11 mouse cellular contexts compared by ENCODE assay signal in the genomic region with DNA sequence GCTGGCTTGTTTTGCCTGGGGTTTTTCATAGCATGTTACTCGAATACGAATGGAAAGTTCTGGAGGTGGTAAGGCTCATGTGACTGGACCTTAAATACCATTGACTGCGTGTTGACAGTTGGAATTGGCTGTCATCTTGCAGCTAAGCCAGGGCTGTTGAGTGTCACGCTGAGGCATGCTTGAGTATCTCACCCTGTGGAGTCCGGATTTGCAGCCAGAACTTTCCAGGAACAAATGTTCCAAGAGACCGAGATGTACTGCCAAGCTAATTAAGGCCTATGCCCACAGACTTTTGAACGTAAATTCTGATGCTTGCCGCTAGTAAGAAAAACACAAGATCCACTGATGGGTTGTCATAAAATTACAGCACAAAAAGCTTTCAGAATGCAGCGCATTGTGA.
DNase-seq lines count a peak whose midpoint lies in the region; ATAC-seq and TF ChIP-seq lines count a peak whose summit lies in the region.
"Had no signal": no experiment of that assay in that cellular context is flagged by ENCODE, and none has a peak within 500 bp of the region (broad histone marks: within the 10 kb centered on the region; RNA-seq: fewer than 3 reads in every experiment).

No protein-coding gene starts in this region.

- peak overlapping the region; percentile 82 for H3K27ac ChIP-seq in heart, postnatal 0 days (ENCODE audit: low read depth)
- H3K27ac ChIP-seq in left cerebral cortex, adult 2 months: no peak overlapping the region
- no peak overlapping the region for H3K27ac ChIP-seq in liver, embryonic 12.5 days
- H3K27ac ChIP-seq: limb, embryonic 15.5 days had no signal

- no peak overlapping the region for H3K4me3 ChIP-seq in heart, postnatal 0 days (ENCODE audit: low read depth, low read length)
- no peak overlapping the region for H3K4me3 ChIP-seq in left cerebral cortex, adult 2 months
- H3K4me3 ChIP-seq in liver, embryonic 12.5 days: no peak overlapping the region
- H3K4me3 ChIP-seq: limb, embryonic 15.5 days; megakaryocyte, embryonic 14.5 days had no signal

- no peak overlapping the region for H3K9ac ChIP-seq in heart, postnatal 0 days (replicated peaks; ENCODE audit: low read depth, low read length)
- no peak overlapping the region for H3K9ac ChIP-seq in liver, embryonic 12.5 days
- H3K9ac ChIP-seq: limb, embryonic 15.5 days had no signal

- no peak for TF ChIP-seq CTCF in heart, postnatal 0 days (IDR thresholded peaks at IDR 0.05; ENCODE audit: low read depth)
- TF ChIP-seq CTCF in left cerebral cortex, adult 2 months (IDR thresholded peaks at IDR 0.05): no peak; the same call in 1 of the 2 replicates

- peak; percentile 34 to 40 for DNase-seq in cerebellum, postnatal 25 days
- DNase-seq in cerebellum, adult 11-12 months: no peak
- DNase-seq in heart, postnatal 0 days (ENCODE audit: low spot score): peak; percentile 87
- peak; percentile 12 to 25 for DNase-seq in left cerebral cortex, adult 2 months (ENCODE audit: extremely low spot score in 1 of 2, low spot score in 2 of 2)
- no peak for DNase-seq in MN1 (ENCODE audit: low spot score)
- no peak for DNase-seq in urinary bladder, postnatal 25 days (ENCODE audit: low spot score)

- H3K36me3 ChIP-seq in heart, postnatal 0 days (replicated peaks; ENCODE audit: control insufficient read depth, insufficient read depth, low read length): no peaks in the 10 kb centered on the region
- no peaks in the 10 kb centered on the region for H3K36me3 ChIP-seq in liver, embryonic 12.5 days
- H3K36me3 ChIP-seq: limb, embryonic 15.5 days had no signal

- WGBS in heart, postnatal 0 days: 33% methylated on average over 9 of the region's 9 CpGs
- 62% methylated on average over 9 of the region's 9 CpGs for WGBS in liver, embryonic 12.5 days (ENCODE audit: insufficient replicate concordance)

- peak; percentile 90 for ATAC-seq in frontal cortex, adult (ENCODE audit: low TSS enrichment)
- peak; percentile 96 for ATAC-seq in heart, postnatal 0 days (ENCODE audit: insufficient read depth, low read depth)
- ATAC-seq in liver, embryonic 12.5 days: no peak
- ATAC-seq: Patski had no signal

- no peaks in the 10 kb centered on the region for H3K9me3 ChIP-seq in heart, postnatal 0 days (replicated peaks; ENCODE audit: control insufficient read depth, low read length)
- no peaks in the 10 kb centered on the region for H3K9me3 ChIP-seq in liver, embryonic 12.5 days (replicated peaks)
- H3K9me3 ChIP-seq: limb, embryonic 15.5 days; megakaryocyte, embryonic 14.5 days had no signal

- 0 out of 2 replicates have a peak, but pooled peaks cover 4% of the 10 kb centered on the region for H3K4me1 ChIP-seq in heart, postnatal 0 days (ENCODE audit: control insufficient read depth, insufficient read depth)
- H3K4me1 ChIP-seq in liver, embryonic 12.5 days: no peaks in the 10 kb centered on the region
- H3K4me1 ChIP-seq: limb, embryonic 15.5 days; megakaryocyte, embryonic 14.5 days had no signal

- TF ChIP-seq EP300 in heart, postnatal 0 days (IDR thresholded peaks at IDR 0.05; ENCODE audit: low read depth): peak; percentile 99

- intact Hi-C loops in left cerebral cortex, adult 2 months (cut with DNase I): loop anchor here (5.0 to 10.0 kb wide), 2 partner anchors 131 to 321 kb away; no protein-coding TSS in a partner anchor

- H3K4me2 ChIP-seq in heart, postnatal 0 days (ENCODE audit: low read depth, low read length): no peak overlapping the region
- no peak overlapping the region for H3K4me2 ChIP-seq in liver, embryonic 12.5 days
- H3K4me2 ChIP-seq: limb, embryonic 15.5 days had no signal

- H3K27me3 ChIP-seq in heart, postnatal 0 days (ENCODE audit: control insufficient read depth, insufficient read depth, low read length): no peaks in the 10 kb centered on the region
- H3K27me3 ChIP-seq in liver, embryonic 12.5 days (replicated peaks): no peaks in the 10 kb centered on the region
- H3K27me3 ChIP-seq: limb, embryonic 15.5 days; megakaryocyte, embryonic 14.5 days; Patski had no signal

Comparison
In these comparisons a context has a peak if more than half of its experiments do, and no peak if none do; other contexts are left out.
1. DNase-seq: peak in cerebellum, postnatal 25 days (2 of 2), heart, postnatal 0 days (single experiment) and left cerebral cortex, adult 2 months (2 of 2); none in cerebellum, adult 11-12 months (single experiment), MN1 (single experiment) and urinary bladder, postnatal 25 days (single experiment).